Mouse (Mus musculus): ENCODE results near the gene Gm28047.
"Not testable (repeated sequence)": the region's sequence is repeated elsewhere in the genome, so short reads cannot be mapped to it uniquely, and the experiment has no call there.

DNA sequence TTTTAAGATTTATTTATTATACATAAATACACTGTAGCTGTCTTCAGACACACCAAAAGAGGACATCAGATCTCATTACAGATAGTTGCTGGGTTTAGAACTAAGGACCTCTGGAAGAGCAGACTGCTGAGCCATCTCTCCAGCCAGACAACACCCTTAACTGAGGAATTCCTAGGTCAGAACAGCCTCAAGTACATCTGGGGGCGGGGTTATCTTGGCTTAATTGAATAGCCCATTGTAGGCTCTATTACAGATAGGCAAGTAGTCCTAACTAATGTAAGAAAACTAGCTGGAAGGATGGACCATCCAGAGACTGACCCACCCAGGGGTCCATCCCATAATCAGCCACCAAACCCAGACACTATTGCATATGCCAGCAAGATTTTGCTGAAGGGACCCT, 16.3 kb downstream of the Gm28047 start:
- not testable (repeated sequence) for TF ChIP-seq POLR2A, CTCF (IDR thresholded peaks at IDR 0.05; ENCODE audit: extremely low read depth, insufficient read depth, low read length)
